Mouse (Mus musculus): ENCODE results near the gene Mical3.

DNA sequence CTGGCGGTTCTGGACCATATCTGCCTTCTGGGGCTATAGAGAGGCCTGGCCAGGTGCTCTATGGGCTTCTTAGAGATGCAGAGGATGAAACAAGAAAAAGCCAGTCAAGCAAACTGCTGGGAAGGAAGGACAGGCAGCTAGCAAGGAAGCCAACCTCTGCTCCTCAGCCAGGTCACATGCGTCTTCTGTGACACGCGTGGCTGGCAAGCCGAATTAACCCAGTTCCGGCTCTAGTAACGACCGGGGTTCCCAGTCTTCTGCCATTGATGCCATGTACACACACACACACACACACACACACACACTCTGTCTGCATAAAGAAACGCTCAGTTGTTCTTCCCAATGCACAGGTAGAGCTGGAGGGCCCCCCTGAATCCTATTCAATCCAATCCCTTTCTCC lies 75.9 kb downstream of the Mical3 start:
- no peak for TF ChIP-seq POLR2A (IDR thresholded peaks at IDR 0.05; ENCODE audit: extremely low read depth, insufficient read depth, low read length)
- no peak for TF ChIP-seq CTCF (IDR thresholded peaks at IDR 0.05; ENCODE audit: low read depth, low read length)

All from liver, adult 2 months (tissue).